Mouse (Mus musculus) midbrain, postnatal 0 days (tissue): Measurements from ENCODE around the gene Cnih2. TPM values are rescaled to one million over a fixed set of nuclear protein-coding genes. Genes with fewer than 3 reads are reported as not detected.

Source experiments
- ATAC-seq: fragments of 200-750 bp; cut with Nextera tagmentation; 2 replicates; pipeline ENCODE4 v1.8.0; 2017; ENCODE audit warnings: moderate number of reproducible peaks, mild to moderate bottlenecking, moderate TSS enrichment, moderate library complexity; ENCODE audit not compliant: low FRiP score
- DNase-seq: peaks from one replicate; pipeline ENCODE4 v3.0.0-alpha.2; 2015; ENCODE audit warnings: low spot score
- H3K27ac ChIP-seq: fragments of 300-500 bp; sonication (generic); 2 replicates; pipeline ENCODE4 v1.5.1; 2014; ENCODE audit warnings: low read depth, mild to moderate bottlenecking, low read length, mixed read lengths
- H3K27me3 ChIP-seq: fragments of 300-500 bp; sonication (generic); 2 replicates; pipeline ENCODE4 v1.6.1; 2014; ENCODE audit warnings: low read length, control low read depth, mixed read lengths; ENCODE audit not compliant: insufficient read depth
- H3K36me3 ChIP-seq: fragments of 300-500 bp; sonication (generic); 2 replicates; pipeline ENCODE4 v1.6.1; 2014; ENCODE audit warnings: low read length, control low read depth, mixed read lengths; ENCODE audit not compliant: insufficient read depth
- H3K4me1 ChIP-seq: fragments of 300-500 bp; sonication (generic); 2 replicates; pipeline ENCODE4 v1.6.1; 2014; ENCODE audit warnings: mild to moderate bottlenecking, control low read depth, antibody characterized with exemption, low read length, mixed read lengths; ENCODE audit not compliant: insufficient read depth
- H3K4me2 ChIP-seq: fragments of 300-500 bp; sonication (generic); 2 replicates; pipeline ENCODE4 v1.6.1; 2014; ENCODE audit warnings: low read depth, mild to moderate bottlenecking, low read length, mixed read lengths; ENCODE audit not compliant: poor library complexity, severe bottlenecking
- H3K4me3 ChIP-seq: fragments of 300-500 bp; sonication (generic); 2 replicates; pipeline ENCODE4 v1.5.1; 2014; ENCODE audit warnings: low read depth, mild to moderate bottlenecking, low read length, moderate library complexity
- H3K9ac ChIP-seq: fragments of 300-500 bp; sonication (generic); replicated peaks from 2 replicates; pipeline ENCODE4 v1.6.1; 2014; ENCODE audit warnings: mild to moderate bottlenecking, low read length, moderate library complexity, mixed read lengths; ENCODE audit not compliant: poor library complexity, severe bottlenecking
- H3K9me3 ChIP-seq: fragments of 300-500 bp; sonication (generic); 2 replicates; pipeline ENCODE4 v1.6.1; 2016; ENCODE audit warnings: low read length, control low read depth
- CTCF ChIP-seq: IDR thresholded peaks from 2 replicates; pipeline ENCODE4 v1.5.1; 2016; ENCODE audit warnings: antibody characterized with exemption, mild to moderate bottlenecking
- WGBS: fragments of 180-500 bp; shearing (Covaris S2); extraction: QIAGEN DNeasy Blood & Tissue Kit; methylation state at CpG from one replicate; pipeline ENCODE4 v1.1.7; 2014; 5-methylcytosine and 5-hydroxymethylcytosine counted together
- polyA plus RNA-seq: library from polyadenylated mRNA; unstranded; fragments of >200 nt; fragmentation: Nextera tagmentation; extraction: Ambion mirVana; gene quantifications from 2 replicates; pipeline ENCODE4 v1.2.1, GENCODE M21; 2015
- total RNA-seq: library from RNA; depleted of rRNA; stranded (reverse); fragments of >200 nt; gene quantifications from 2 replicates; pipeline ENCODE4 v1.2.3, GENCODE M21; 2014

Cnih2 gene
- total and polyA plus RNA-seq, 2 experiments from 2014 or later, result 553 to 753 TPM

- no peak overlapping the region for H3K27ac ChIP-seq
- ATAC-seq, result no peak
- no peak overlapping the region for H3K4me3 ChIP-seq
- no peaks in the 10 kb centered on the region for H3K9me3 ChIP-seq
- 71% methylated on average over 24 of the region's 24 CpGs for WGBS
- no peak overlapping the region for H3K4me2 ChIP-seq
- no peak overlapping the region for H3K9ac ChIP-seq
- H3K4me1 ChIP-seq, result peaks cover 3% of the 10 kb centered on the region; the same call in 1 of the 2 replicates
- DNase-seq, result no peak
- no peak for TF ChIP-seq CTCF
- H3K36me3 ChIP-seq, result peaks cover 25% of the 10 kb centered on the region
- peaks cover 25% of the 10 kb centered on the region for H3K27me3 ChIP-seq
Measured at GRCm38 (mm10) chr19:5082596-5082995, 15.7 kb downstream of the Cnih2 start.

DNA sequence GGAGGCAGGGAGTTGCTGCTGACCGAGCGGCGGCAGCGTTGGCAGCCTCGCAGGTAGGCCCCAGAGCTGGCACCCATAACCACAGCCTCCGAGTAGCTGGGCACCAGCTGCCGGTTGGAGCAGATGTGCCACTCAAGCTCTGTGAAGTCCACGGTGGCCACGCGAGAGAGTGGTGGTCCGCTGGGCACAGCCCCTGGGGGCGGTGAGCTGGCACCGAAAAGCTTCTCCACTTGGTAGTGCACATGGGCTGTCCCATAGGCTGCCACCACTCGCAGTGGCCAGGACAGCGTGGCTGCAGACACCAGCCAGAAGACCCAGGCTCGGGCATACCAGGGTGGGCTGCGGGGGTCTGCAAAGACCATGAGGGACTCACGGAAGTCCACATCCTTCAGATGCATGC, 16.3 kb downstream of the Cnih2 start:
- no peak for ATAC-seq
- 79% methylated on average over 18 of the region's 18 CpGs for WGBS
- H3K27ac ChIP-seq, result no peak overlapping the region
- no peaks in the 10 kb centered on the region for H3K9me3 ChIP-seq
- peaks cover 25% of the 10 kb centered on the region for H3K27me3 ChIP-seq
- no peak for DNase-seq
- H3K4me3 ChIP-seq, result no peak overlapping the region
- H3K9ac ChIP-seq, result no peak overlapping the region
- H3K4me2 ChIP-seq, result no peak overlapping the region
- no peak for TF ChIP-seq CTCF
- H3K36me3 ChIP-seq, result peaks cover 25% of the 10 kb centered on the region
- H3K4me1 ChIP-seq, result no peaks in the 10 kb centered on the region

- H3K9me3 ChIP-seq, result no peaks in the 10 kb centered on the region
- DNase-seq (no peak), ATAC-seq (no peak)
- H3K9ac ChIP-seq, result no peak overlapping the region
- no peak overlapping the region for H3K4me2 ChIP-seq
- H3K4me3 ChIP-seq, result no peak overlapping the region
- H3K4me1 ChIP-seq, result no peaks in the 10 kb centered on the region
- H3K27me3 ChIP-seq, result peaks cover 26% of the 10 kb centered on the region
- peak; percentile 21; the same call in 1 of the 2 replicates for TF ChIP-seq CTCF
- no peak overlapping the region for H3K27ac ChIP-seq
- WGBS, result 94% methylated on average over 1 of the region's 1 CpGs
- H3K36me3 ChIP-seq, result peaks cover 25% of the 10 kb centered on the region
Measured at GRCm38 (mm10) chr19:5079279-5079678, 19.0 kb downstream of the Cnih2 start.

DNA sequence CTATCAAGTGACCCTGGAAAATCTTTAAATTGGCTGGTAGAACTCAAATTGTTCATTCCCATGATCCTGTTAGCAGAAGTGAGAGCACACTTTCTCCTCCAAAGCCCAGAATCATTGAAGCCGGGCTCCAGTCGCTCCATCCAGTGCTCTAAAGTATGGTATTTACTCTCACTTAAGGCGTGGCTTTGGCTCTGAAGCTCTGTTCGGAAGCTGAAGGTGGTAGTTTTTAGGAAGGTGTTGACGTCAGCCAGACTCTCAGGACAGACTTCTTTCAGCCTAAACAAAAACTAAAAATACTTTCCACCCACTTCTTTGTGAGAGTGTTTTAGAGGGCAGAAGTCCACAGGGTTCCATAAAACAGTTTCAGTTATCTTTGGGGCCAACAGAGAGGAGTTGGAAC, 24.8 kb downstream of the Cnih2 start:
- no peak overlapping the region for H3K4me2 ChIP-seq
- H3K4me1 ChIP-seq, result peaks cover 8% of the 10 kb centered on the region
- ATAC-seq (no peak), DNase-seq (no peak)
- H3K9ac ChIP-seq, result no peak overlapping the region
- 47% methylated on average over 5 of the region's 5 CpGs for WGBS
- no peaks in the 10 kb centered on the region for H3K9me3 ChIP-seq
- TF ChIP-seq CTCF, result no peak
- H3K27me3 ChIP-seq, result peaks cover 18% of the 10 kb centered on the region
- H3K4me3 ChIP-seq, result no peak overlapping the region
- no peaks in the 10 kb centered on the region for H3K36me3 ChIP-seq
- no peak overlapping the region for H3K27ac ChIP-seq

DNA sequence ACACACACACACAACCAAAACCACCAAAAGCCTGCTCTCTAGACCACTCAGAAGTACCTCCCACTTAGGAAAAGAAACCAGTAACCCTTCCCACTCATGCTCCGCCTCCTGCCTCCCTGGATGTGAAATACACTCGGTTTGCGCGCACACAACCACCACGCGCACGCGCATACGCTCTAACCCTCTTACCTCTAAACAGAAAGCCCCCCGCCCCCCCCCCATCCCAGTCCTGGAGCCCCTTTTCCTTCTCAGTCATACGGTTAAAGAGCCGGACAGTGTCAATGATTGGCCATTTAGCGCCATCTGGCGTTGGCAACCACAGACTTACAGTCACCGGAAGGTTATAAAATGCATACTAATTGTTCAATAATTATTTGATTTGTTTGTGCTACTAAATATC, 25.3 kb downstream of the Cnih2 start:
- Histone ChIP-seq H3K4me3 (peak overlapping the region; percentile 45; the same call in 1 of the 2 replicates), H3K4me2 (peak overlapping the region; percentile 91), H3K9ac (no peak overlapping the region), H3K27me3 (peaks cover 23% of the 10 kb centered on the region), H3K9me3 (no peaks in the 10 kb centered on the region), H3K36me3 (no peaks in the 10 kb centered on the region), H3K27ac (no peak overlapping the region), H3K4me1 (peaks cover 8% of the 10 kb centered on the region)
- DNase-seq (peak; percentile 78), ATAC-seq (no peak)
- 2% methylated on average over 15 of the region's 15 CpGs for WGBS
- peak; percentile 72 for TF ChIP-seq CTCF

- 3% methylated on average over 20 of the region's 20 CpGs for WGBS
- no peak for ATAC-seq
- H3K27ac ChIP-seq, result no peak overlapping the region
- 0 out of 2 replicates have a peak overlapping the region, but pooled peaks have one; percentile 66 for H3K9ac ChIP-seq
- no peak for DNase-seq
- peaks cover 25% of the 10 kb centered on the region for H3K27me3 ChIP-seq
- no peaks in the 10 kb centered on the region for H3K9me3 ChIP-seq
- H3K4me3 ChIP-seq, result peak overlapping the region; percentile 45
- H3K36me3 ChIP-seq, result no peaks in the 10 kb centered on the region
- no peak for TF ChIP-seq CTCF
- H3K4me2 ChIP-seq, result peak overlapping the region; percentile 91
- peaks cover 11% of the 10 kb centered on the region for H3K4me1 ChIP-seq
Measured at GRCm38 (mm10) chr19:5072389-5073019, 25.8 kb downstream of the Cnih2 start.
